Mouse (Mus musculus) stomach, postnatal 0 days (tissue): Measurements from ENCODE around the gene Myo1c.
A peak's percentile ranks its signal among the peaks of the same experiment; 100 is the strongest.

Source experiments
- CTCF ChIP-seq: IDR thresholded peaks from 2 replicates; pipeline ENCODE4 v1.5.1; 2016; ENCODE audit warnings: antibody characterized with exemption, low read depth, mild to moderate bottlenecking, moderate library complexity
- EP300 ChIP-seq: optimal IDR thresholded peaks from 2 replicates; pipeline ENCODE3; 2016; ENCODE audit warnings: antibody characterized with exemption

DNA sequence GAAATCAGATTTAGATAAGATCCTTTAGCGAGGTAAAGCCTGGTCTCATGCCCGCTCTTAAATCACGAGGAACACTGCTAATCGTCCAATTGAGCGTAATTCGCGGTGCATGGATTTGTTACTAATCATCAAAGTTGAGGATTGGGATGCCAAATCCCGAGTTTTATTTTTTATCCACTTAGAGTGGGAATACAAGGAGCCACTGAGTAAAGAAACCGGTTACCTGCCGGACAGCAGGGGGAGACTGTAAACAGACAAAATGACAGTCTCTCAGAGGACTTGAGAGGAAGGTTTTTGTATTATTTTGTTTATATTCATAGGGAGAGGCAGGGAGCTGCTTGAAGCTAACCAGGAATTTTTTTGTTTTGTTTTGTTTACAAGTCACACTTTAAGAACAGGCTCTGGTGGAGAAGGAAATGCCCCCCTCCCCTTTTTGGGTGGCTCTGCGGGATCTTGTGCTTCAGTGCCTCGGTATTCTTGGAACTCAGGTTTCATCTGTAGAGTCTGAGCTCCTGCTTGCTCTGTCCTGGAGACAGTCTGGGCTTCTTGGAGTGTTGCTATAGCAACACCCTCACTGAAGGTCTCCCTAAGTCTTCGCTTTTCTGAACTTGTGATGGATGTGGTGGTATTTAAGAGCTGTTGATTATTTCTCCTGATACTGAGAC lies 18.6 kb upstream of the Myo1c start:
- peak; percentile 71 for TF ChIP-seq CTCF
- no peak for TF ChIP-seq EP300
